Mouse (Mus musculus) forebrain, embryonic 12.5 days (tissue): Measurements from ENCODE around the gene Chka. TPM values are rescaled to one million over a fixed set of nuclear protein-coding genes. Genes with fewer than 3 reads are reported as not detected.

ENCODE experiments used
- ATAC-seq: fragments of 200-750 bp; cut with Nextera tagmentation; 2 replicates; pipeline ENCODE4 v1.8.0; 2017; ENCODE audit warnings: moderate TSS enrichment; ENCODE audit not compliant: low FRiP score
- H3K27ac ChIP-seq: fragments of 300-500 bp; sonication (generic); 2 replicates; pipeline ENCODE4 v1.5.1; 2016; ENCODE audit warnings: mild to moderate bottlenecking
- H3K27me3 ChIP-seq: fragments of 300-500 bp; sonication (generic); 2 replicates; pipeline ENCODE4 v1.6.1; 2016; ENCODE audit warnings: mild to moderate bottlenecking
- H3K36me3 ChIP-seq: fragments of 300-500 bp; sonication (generic); replicated peaks from 2 replicates; pipeline ENCODE4 v1.6.1; 2016; ENCODE audit warnings: mild to moderate bottlenecking
- H3K4me1 ChIP-seq: fragments of 300-500 bp; sonication (generic); 2 replicates; pipeline ENCODE4 v1.6.1; 2016
- H3K4me2 ChIP-seq: fragments of 300-500 bp; sonication (generic); 2 replicates; pipeline ENCODE4 v1.6.1; 2016; ENCODE audit warnings: mild to moderate bottlenecking, moderate library complexity
- H3K4me3 ChIP-seq: fragments of 300-500 bp; sonication (generic); replicated peaks from 2 replicates; pipeline ENCODE4 v1.5.1; 2016; ENCODE audit warnings: mild to moderate bottlenecking
- H3K9ac ChIP-seq: fragments of 300-500 bp; sonication (generic); 2 replicates; pipeline ENCODE4 v1.6.1; 2016; ENCODE audit warnings: mild to moderate bottlenecking
- H3K9me3 ChIP-seq: fragments of 300-500 bp; sonication (generic); 2 replicates; pipeline ENCODE4 v1.6.1; 2016
- WGBS: fragments of 180-500 bp; shearing (Covaris S2); methylation state at CpG from one replicate; pipeline ENCODE4 v1.1.7; 2016; 5-methylcytosine and 5-hydroxymethylcytosine counted together
- polyA plus RNA-seq: library from polyadenylated mRNA; unstranded; fragments of >200 nt; fragmentation: Nextera tagmentation; extraction: Ambion mirVana; gene quantifications from 2 replicates; pipeline ENCODE4 v1.2.1, GENCODE M21; 2016

Gene Chka
- polyA plus RNA-seq, 1 experiment from 2014 or later, result 69.6 TPM

DNA sequence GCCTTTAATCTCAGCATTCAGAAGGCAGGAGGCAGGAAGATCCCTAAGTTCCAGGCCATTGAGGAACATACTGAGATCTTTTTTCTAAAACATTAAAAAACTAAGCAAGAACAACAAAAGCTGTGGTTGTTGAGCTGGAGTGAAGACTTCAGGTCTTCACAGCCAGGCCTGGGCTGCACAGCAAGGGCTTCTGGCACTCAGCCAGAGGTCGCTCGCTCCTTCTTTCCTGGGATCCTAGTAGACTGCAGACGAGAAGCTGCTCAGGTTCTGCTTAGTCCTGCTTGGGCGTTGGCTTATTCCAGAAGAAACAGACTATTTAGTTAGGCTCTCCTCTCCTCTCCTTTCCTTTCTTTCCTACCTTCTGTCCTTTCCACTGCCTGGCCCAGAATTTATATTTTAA is 20.8 kb downstream of the Chka start:
- no peak overlapping the region for H3K9ac ChIP-seq
- WGBS, result 79% methylated on average over 4 of the region's 4 CpGs
- no peak overlapping the region for H3K4me3 ChIP-seq
- ATAC-seq, result no peak
- H3K36me3 ChIP-seq, result peaks cover 6% of the 10 kb centered on the region
- no peak overlapping the region for H3K27ac ChIP-seq
- H3K4me2 ChIP-seq, result no peak overlapping the region
- H3K4me1 ChIP-seq, result no peaks in the 10 kb centered on the region; the same call in 1 of the 2 replicates
- no peaks in the 10 kb centered on the region for H3K9me3 ChIP-seq
- H3K27me3 ChIP-seq, result no peaks in the 10 kb centered on the region

DNA sequence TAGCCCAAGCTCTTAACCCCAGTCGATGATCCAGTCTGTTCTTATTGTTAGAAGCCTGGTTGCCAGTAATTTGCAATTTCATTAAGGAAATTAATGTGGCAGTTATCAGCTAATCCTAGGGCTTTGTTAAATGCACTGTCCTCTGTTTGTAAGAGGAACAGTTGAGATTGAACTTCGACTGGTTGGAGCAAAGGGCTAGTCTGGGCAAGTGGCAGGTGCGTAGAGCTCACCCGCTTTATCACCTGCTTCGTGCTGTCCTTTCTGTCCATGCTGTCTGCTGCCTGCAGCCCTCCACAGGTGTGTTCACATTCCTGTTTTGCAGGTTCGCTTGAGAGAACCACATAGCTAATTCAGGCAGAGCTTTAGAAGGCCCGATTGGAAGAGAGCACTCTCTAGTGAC is 23.5 kb downstream of the Chka start:
- no peak overlapping the region for H3K9ac ChIP-seq
- H3K27me3 ChIP-seq, result no peaks in the 10 kb centered on the region
- peaks cover 6% of the 10 kb centered on the region for H3K36me3 ChIP-seq
- H3K9me3 ChIP-seq, result no peaks in the 10 kb centered on the region
- 91% methylated on average over 7 of the region's 7 CpGs for whole genome bisulfite sequencing
- H3K27ac ChIP-seq, result no peak overlapping the region
- no peak overlapping the region for H3K4me3 ChIP-seq
- no peak overlapping the region for H3K4me2 ChIP-seq
- no peak for ATAC-seq
- H3K4me1 ChIP-seq, result no peaks in the 10 kb centered on the region; the same call in 1 of the 2 replicates

GRCm38 (mm10) chr19:3880054-3880848 is 28.7 kb downstream of the Chka start:
- 94% methylated on average over 6 of the region's 6 CpGs for WGBS
- no peak overlapping the region for H3K9ac ChIP-seq
- no peak for ATAC-seq
- no peak overlapping the region for H3K4me3 ChIP-seq
- H3K36me3 ChIP-seq, result peaks cover 16% of the 10 kb centered on the region
- H3K4me1 ChIP-seq, result no peaks in the 10 kb centered on the region
- no peak overlapping the region for H3K27ac ChIP-seq
- H3K27me3 ChIP-seq, result no peaks in the 10 kb centered on the region
- H3K9me3 ChIP-seq, result no peaks in the 10 kb centered on the region
- H3K4me2 ChIP-seq, result no peak overlapping the region

- 72% methylated on average over 4 of the region's 4 CpGs for whole genome bisulfite sequencing
- H3K9ac ChIP-seq, result no peak overlapping the region
- H3K27me3 ChIP-seq, result no peaks in the 10 kb centered on the region
- H3K9me3 ChIP-seq, result no peaks in the 10 kb centered on the region
- H3K4me2 ChIP-seq, result no peak overlapping the region
- H3K27ac ChIP-seq, result no peak overlapping the region
- ATAC-seq, result no peak
- H3K36me3 ChIP-seq, result peaks cover 22% of the 10 kb centered on the region
- H3K4me1 ChIP-seq, result no peaks in the 10 kb centered on the region
- no peak overlapping the region for H3K4me3 ChIP-seq
Measured at GRCm38 (mm10) chr19:3882214-3882613, 30.6 kb downstream of the Chka start.

GRCm38 (mm10) chr19:3884325-3884990 is 32.9 kb downstream of the Chka start:
- peaks cover 37% of the 10 kb centered on the region for H3K36me3 ChIP-seq
- ATAC-seq, result no peak
- 87% methylated on average over 6 of the region's 6 CpGs for WGBS

GRCm38 (mm10) chr19:3889096-3889495 is 37.5 kb downstream of the Chka start:
- Histone ChIP-seq H3K4me1 (no peaks in the 10 kb centered on the region), H3K27ac (no peak overlapping the region), H3K27me3 (no peaks in the 10 kb centered on the region), H3K4me2 (no peak overlapping the region), H3K9me3 (no peaks in the 10 kb centered on the region), H3K9ac (no peak overlapping the region), H3K36me3 (peaks cover 76% of the 10 kb centered on the region), H3K4me3 (no peak overlapping the region)
- 94% methylated on average over 5 of the region's 5 CpGs for WGBS
- no peak for ATAC-seq

More at GRCm38 (mm10) chr19:3884325-3884990, 32.9 kb downstream of the Chka start:
- Histone ChIP-seq H3K27ac (no peak overlapping the region), H3K9me3 (no peaks in the 10 kb centered on the region), H3K4me3 (no peak overlapping the region), H3K27me3 (no peaks in the 10 kb centered on the region), H3K4me2 (no peak overlapping the region), H3K4me1 (no peaks in the 10 kb centered on the region), H3K9ac (no peak overlapping the region)

- no peaks in the 10 kb centered on the region for H3K27me3 ChIP-seq
- H3K4me2 ChIP-seq, result no peak overlapping the region
- ATAC-seq, result no peak
- no peak overlapping the region for H3K27ac ChIP-seq
- H3K4me3 ChIP-seq, result no peak overlapping the region
- 89% methylated on average over 8 of the region's 8 CpGs for WGBS
- peaks cover 5% of the 10 kb centered on the region for H3K4me1 ChIP-seq
- no peak overlapping the region for H3K9ac ChIP-seq
- peaks cover 84% of the 10 kb centered on the region for H3K36me3 ChIP-seq
- H3K9me3 ChIP-seq, result no peaks in the 10 kb centered on the region
Measured at GRCm38 (mm10) chr19:3890181-3890580, 38.6 kb downstream of the Chka start.

- Histone ChIP-seq H3K4me3 (no peak overlapping the region), H3K27ac (no peak overlapping the region), H3K27me3 (no peaks in the 10 kb centered on the region), H3K36me3 (peaks cover 84% of the 10 kb centered on the region), H3K4me1 (peaks cover 15% of the 10 kb centered on the region), H3K4me2 (no peak overlapping the region), H3K9ac (no peak overlapping the region), H3K9me3 (no peaks in the 10 kb centered on the region)
- 92% methylated on average over 4 of the region's 4 CpGs for WGBS
- ATAC-seq, result no peak
Measured at GRCm38 (mm10) chr19:3893545-3894116, 42.1 kb downstream of the Chka start.

GRCm38 (mm10) chr19:3894294-3894693 is 42.7 kb downstream of the Chka start:
- H3K4me1 ChIP-seq, result peaks cover 15% of the 10 kb centered on the region
- no peaks in the 10 kb centered on the region for H3K27me3 ChIP-seq
- ATAC-seq, result no peak
- no peak overlapping the region for H3K9ac ChIP-seq
- no peaks in the 10 kb centered on the region for H3K9me3 ChIP-seq
- peaks cover 79% of the 10 kb centered on the region for H3K36me3 ChIP-seq
- no peak overlapping the region for H3K27ac ChIP-seq
- H3K4me3 ChIP-seq, result no peak overlapping the region
- WGBS, result 94% methylated on average over 2 of the region's 2 CpGs
- H3K4me2 ChIP-seq, result no peak overlapping the region

DNA sequence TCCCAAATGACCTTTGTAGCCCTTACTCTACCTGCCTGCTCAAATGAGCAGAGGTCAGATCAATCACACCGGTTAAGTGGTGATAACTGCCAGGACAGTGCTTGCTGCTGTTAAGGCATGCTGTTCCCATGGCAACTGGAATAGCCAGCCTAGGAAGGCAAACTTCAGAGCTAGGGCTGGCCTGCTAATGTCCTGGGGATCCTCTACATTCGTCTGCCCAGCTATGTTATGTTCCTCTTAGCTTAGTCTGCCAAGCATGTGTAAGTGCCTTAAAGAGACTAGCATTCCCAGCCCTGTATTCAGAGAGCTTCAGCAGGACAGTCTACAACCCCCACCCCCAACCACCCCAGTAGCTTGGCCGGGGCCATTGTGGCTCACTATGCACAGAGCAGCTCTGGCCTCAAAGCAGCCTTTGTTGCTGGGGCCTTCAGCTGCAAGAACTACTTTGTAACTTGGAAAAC is 43.6 kb downstream of the Chka start:
- peaks cover 15% of the 10 kb centered on the region for H3K4me1 ChIP-seq
- no peak overlapping the region for H3K9ac ChIP-seq
- H3K36me3 ChIP-seq, result peaks cover 70% of the 10 kb centered on the region
- no peak overlapping the region for H3K4me3 ChIP-seq
- no peaks in the 10 kb centered on the region for H3K9me3 ChIP-seq
- H3K27me3 ChIP-seq, result no peaks in the 10 kb centered on the region
- no peak overlapping the region for H3K4me2 ChIP-seq
- WGBS, result 23% methylated on average over 3 of the region's 3 CpGs
- H3K27ac ChIP-seq, result peak overlapping the region; percentile 66
- peak; percentile 57 for ATAC-seq

GRCm38 (mm10) chr19:3896208-3896607 is 44.6 kb downstream of the Chka start:
- Histone ChIP-seq H3K9me3 (no peaks in the 10 kb centered on the region), H3K9ac (no peak overlapping the region), H3K4me1 (peaks cover 15% of the 10 kb centered on the region), H3K36me3 (peaks cover 61% of the 10 kb centered on the region), H3K4me3 (no peak overlapping the region), H3K27me3 (no peaks in the 10 kb centered on the region), H3K4me2 (no peak overlapping the region), H3K27ac (peak overlapping the region; percentile 66; the same call in 1 of the 2 replicates)
- WGBS, result 95% methylated on average over 10 of the region's 10 CpGs
- ATAC-seq, result no peak

GRCm38 (mm10) chr19:3897557-3897956 is 46.0 kb downstream of the Chka start:
- WGBS, result 91% methylated on average over 5 of the region's 5 CpGs
- H3K36me3 ChIP-seq, result peaks cover 48% of the 10 kb centered on the region
- ATAC-seq, result no peak
- no peak overlapping the region for H3K4me2 ChIP-seq
- peaks cover 15% of the 10 kb centered on the region for H3K4me1 ChIP-seq
- no peak overlapping the region for H3K27ac ChIP-seq
- no peak overlapping the region for H3K9ac ChIP-seq
- no peaks in the 10 kb centered on the region for H3K9me3 ChIP-seq
- H3K4me3 ChIP-seq, result no peak overlapping the region
- no peaks in the 10 kb centered on the region for H3K27me3 ChIP-seq
